Mouse (Mus musculus) B cell, adult 2 months (primary cell): ENCODE data around the gene Wnt5b.
A peak's percentile ranks its signal among the peaks of the same experiment; 100 is the strongest.

Source experiments
- DNase-seq, 2 experiments: peaks; one replicate each; pipeline ENCODE4 v3.0.0; 2022

Wnt5b gene

DNA sequence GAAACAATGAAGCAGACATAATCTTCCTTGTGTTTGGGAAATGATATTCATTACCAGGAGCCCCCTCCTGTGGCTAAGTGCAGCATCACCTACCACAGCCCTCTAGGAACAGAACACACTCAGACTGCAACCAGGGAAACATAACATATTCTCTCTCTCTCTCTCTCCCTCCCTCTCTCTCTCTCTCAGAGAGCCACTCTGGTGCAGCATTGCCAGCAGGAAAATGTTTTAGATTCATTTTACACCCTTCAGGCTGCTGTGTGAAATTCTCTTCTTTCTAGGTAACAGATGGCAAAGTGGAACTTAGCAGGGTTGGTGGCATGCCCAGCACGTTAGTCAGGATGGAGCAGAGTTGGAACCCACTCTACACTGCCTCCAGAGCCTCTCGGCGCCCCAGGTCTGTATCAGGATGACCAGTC is 22.7 kb downstream of the Wnt5b start:
- DNase-seq, result no peak

DNA sequence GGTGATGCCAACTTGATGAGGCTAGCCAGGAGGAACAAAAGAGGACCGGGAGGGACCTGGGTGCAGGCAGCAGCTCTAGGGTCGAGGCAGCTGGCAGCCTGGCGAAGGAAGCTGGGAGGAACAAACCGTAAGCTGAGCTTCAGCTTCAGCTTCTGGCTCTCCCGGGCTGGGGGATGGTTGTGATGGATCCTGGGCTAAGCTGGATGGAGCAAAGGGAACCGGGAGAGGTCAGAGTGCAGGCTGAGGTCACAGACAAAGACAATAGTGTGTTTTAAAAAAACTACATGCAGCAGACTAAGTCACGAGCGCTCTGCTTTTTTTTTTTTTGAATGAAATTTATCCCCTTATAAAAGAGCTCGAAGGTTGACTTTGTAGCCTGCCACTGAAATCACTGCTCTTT is 23.4 kb downstream of the Wnt5b start:
- DNase-seq, result no peak

DNA sequence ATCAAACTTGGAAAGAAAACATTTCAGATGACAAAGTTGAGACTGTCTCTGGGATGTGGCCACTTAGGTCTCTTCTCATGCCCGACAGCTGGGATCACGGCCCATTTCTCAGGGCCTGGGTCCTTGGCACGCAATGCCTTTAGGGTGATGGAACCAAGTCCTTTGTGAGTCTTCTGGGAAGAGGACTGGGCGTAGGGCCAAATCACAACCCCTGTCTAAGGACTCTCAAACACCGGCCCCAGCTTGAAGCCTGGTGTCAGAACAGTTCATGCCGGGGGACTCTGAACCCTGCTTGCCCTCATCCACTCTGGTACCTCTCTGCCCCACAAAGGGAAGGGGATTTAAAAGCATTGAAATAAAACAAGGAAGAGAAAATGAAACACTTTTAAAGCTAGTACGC is 30.1 kb downstream of the Wnt5b start:
- no peak for DNase-seq

DNA sequence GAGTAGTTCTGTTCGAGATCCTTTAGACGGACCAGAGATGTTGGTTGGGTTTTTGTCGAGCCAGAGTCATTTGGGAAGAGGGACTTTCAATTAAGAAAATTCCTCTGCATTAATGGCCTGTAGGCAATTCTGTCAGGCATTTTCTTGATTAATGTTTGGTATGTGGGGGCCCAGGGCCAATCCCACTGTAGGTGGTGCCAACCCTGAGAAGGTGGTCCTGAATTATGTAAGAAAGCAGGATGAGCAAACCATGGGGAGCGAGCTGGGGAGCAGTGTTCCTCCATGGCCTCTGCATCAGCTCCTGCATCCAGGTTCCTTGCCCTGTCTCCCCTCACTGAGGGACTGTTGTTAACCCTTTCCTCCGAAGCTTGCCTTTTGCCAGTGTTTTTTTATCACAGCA is 30.7 kb downstream of the Wnt5b start:
- no peak for DNase-seq

DNA sequence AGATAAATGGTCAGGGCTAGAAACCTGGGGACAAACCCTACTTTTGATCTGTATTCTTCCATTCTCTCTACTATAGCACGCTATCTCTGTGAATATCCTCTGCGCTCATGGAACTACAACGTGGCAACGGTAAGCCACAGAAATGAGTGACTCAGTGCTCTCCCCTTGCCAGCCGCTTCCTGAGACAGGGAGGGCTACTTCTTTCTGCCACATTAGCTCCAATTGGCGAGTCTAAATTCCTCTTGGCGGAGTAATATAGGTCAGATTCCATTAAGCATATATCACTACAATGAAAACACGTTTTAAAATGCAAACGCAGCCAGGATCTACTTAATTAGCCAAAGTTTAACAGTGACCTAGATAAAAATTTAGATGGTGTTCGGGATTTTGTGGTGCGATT is 31.4 kb downstream of the Wnt5b start:
- DNase-seq, result no peak

DNA sequence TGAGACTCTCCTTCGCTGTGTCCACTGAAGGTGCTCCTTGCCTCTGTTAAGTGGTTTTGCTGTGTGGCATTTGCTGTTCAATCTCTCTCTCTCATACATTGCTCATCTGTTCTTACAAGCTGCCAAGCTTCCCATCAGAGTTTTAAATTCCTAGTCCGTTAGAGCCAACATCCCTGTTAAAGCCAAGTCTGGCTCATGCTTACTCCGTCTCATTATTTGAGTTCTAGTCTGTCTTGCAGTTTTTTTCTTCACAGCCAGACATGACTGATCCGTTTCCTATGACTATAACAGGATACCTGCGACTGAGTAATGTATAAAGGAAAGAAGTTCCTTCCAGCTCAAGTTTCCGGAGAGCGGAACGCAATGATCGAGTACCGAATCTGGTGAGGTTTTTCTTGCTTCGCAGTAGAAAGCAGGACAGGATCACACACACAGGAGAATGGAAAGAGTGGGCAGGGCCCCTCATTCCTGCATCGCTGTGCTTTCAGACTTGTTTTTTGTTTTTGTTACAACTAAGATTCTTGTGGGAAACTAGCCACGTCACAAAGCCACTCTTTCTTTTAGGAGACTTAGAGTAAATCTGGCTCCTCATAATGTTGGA is 34.6 kb downstream of the Wnt5b start:
- DNase-seq, result no peak

DNA sequence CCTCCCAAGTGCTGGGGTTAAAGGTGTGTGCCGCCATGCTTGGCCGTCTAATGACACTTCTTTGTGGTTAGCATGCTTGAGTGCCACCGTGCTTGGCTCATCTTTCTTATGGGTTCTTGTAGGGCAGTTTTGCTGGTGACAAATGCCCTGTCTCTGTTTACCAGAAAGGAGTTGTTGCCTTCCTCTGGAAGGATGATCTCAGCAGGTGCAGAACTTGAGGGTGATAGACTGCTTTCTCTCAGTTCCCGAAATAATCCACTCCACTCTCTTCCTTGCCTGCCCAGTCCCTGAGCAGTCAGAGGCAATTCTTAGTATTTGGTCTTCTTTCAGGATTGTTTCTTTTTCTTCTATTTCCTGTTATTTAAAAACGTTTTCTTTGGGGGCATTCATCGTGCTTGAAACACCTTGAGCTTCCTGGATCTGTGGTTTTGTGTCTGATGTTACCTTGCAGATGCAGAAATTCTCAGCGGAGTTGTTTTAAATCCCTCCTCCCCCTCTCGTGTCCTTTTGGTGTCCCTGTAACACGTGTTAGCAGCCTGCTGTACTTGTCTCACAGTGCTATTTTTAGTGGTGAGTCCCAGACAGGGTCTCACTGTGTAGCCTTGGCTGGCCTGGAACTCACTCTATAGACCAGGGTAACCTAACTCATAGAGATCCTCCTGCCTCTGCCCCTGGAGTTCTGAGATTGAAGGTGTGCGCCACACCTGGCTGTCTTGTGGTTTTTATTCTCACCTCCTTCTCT is 35.3 kb downstream of the Wnt5b start:
- DNase-seq, result peak; percentile 24 to 30

DNA sequence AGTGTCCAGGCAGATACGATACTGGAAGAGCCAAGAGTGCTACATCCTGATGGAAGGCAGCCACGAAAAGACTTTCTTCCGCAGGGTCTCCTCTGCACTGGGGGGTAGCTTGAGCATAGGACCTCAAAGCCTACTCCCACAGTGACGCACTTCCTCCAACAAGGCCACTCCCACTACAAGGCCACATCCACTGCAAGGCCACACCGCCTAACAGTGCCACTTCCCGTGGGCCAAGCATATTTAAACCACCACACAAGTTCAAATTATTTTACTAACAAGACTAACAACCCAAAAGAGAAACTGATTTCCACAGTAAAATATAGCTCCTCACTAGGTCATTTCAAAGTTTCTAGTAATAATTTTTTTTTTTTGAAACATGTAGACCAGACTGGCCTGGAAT is 35.9 kb downstream of the Wnt5b start:
- no peak for DNase-seq

DNA sequence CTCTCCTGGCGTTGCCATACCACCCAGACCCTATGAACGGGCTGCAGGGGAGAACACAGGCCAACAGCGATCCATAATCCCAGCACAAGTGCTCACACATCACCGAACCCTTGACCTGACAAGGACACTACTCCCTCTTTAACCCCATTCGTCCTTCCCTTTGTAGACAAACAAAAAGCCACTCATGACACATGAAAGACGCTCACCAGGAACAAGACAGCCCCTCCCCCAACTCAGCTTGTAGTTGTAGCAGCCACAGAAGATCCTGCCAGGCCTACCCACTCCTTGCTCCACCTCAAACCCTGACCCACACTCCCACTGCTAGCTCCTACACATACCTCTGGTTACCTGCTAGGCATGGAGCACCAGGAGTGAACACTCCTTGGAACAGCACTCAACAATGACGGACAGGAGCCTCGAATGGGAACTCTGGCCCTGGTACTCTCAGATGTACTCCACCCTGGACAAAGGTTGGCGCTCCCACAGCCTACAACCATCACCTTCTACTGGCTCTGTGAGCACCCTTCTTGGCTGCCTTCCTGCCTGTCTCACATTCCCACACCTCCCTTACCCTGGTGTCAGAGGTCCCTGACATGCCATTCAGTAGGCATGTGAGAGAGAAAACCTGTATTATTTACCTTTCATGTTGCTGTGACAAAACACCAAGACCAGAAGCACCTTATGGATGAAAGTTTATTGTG is 38.5 kb downstream of the Wnt5b start:
- DNase-seq, result no peak

DNA sequence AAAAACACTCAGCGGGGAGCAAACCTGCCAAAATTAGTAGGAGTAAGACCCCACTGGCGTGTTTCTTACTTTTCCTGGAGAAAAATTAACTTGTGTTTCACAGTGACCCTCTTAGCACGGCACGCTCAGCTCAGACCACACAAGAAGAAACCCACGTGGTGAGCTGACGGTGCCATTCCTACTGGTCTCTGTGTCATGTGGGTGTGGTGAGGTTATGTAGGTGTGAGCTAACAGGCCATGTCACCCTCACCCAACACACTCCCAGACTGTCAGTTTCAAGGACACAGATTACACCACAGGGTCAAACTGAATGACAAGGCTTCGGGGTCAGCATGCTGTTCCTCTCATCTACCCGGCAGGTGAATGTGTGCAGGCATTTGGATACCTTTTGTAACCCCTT is 39.4 kb downstream of the Wnt5b start:
- no peak for DNase-seq

DNA sequence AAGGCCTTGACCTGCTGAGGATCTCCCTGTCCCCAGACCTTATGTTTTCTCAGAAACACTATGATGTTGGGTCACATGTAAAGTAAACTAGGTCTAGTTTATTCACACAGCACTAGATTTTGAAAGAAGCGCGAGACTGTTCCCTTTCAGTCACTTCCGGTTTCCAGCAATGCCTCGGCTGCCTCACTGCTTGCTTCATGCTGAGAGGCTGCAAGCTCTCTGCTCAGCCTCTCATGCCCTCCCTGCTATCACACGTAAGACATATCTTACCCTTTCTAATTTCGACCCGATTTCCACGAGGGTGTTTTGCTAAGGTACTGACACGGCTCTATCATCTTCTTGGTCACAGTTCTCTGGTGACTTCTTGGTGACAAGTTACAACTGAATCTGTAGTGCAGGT is 42.1 kb downstream of the Wnt5b start:
- DNase-seq, result peak; percentile 37 to 39

DNA sequence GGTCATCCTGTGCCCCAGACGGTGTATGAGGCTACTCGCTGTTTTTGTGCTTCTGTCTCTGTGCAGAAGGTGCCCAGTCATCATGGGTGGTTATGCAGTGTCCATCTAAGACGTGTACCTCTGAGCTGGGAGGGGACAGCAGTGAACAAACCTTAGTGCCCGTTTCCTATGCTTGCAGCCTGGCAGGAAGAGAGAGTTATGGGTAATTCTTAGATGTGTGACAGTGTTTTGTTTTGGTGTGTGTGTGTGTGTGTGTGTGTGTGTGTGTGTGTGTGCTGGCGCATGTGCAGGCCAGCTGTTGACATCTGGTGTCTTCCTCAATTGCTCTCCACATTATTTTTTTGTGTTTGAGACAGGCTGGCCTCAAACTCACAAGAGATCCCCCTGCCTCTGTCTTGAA is 44.1 kb downstream of the Wnt5b start:
- DNase-seq, result no peak

DNA sequence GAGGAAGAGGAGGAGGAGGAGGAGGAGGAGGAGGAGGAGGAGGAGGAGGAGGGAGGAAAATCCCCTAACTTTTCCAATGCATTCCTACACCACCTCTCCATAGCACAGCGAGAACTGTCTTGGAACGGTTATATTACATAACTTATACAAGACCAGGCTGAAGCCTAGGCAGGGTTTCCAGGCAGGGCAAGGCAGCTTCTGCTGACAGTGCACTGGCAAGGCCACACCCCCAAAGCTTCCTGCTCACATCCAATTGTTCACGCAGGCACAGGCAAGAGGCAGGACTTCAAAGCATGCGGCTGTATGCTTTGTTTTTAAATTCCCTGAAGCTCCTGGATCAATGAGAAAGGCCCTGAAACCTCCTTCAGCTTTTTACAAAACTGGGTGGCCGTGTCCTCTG is 44.9 kb downstream of the Wnt5b start:
- DNase-seq, result no peak

DNA sequence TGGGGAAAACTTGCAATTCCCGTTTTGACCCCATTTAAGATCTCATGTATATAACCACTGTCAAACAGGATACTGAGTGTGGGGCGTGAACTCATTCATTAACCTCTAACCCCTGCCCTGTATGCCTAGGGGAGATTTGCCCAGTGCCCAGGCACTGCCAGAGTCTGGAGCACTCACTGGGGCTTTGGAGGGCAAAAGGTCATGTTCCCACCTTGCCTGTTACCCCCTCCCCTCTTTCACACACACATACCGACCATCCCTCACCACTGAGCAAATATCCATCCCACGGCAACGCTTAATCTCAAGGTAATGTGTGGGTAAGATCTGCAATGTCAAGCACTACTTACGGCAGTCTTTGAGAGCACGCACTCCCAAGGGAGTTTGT is 51.5 kb downstream of the Wnt5b start:
- no peak for DNase-seq

DNA sequence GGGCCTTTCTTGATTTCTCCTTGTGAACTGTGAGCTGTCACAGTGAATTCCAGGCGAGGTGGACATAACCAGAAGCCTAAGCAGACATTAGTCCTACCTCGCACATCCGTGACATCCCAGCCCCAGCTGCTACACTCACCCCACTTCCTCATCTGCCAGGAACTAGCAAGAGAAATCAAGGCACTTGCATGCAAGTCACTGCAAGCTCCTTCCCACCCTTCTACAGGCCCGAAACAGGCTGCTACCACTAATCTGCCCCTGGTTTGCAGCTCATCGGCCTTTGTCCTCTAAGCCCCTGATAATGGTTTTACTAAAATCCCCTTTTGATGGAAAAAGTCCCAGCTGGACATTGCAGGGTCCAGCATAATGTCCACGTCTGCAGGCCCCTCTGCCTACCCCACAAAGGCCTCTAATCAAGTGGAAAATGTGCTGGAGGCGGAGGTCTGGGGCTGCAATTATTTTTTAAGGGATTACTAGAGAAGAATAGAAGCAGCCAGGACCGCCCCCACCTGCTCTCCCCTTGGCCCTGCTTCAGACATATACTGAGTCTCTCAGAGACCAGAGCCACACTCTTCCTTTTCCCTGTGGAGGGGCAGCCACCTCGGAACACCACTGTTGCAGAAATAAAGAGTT is 52.0 kb downstream of the Wnt5b start:
- DNase-seq, result no peak

DNA sequence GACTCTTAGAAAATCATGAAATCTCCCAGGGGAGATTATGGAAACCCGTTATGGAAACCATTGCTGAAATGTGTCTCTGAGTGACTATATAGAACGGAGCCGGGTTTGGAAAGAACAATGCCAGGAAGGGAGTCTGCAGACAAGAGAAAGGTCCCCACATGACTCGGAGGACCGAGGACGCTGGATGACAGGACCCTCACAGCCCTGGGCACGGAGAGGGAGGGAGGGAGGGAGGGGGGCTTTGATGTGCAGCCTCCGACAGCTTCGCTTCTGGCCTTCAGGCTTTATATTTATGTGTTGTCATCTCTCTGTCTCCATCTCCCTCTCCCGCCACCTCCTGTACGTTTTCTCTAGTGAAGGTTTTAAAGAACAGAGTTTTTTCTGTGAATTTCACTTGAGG is 53.1 kb downstream of the Wnt5b start:
- no peak for DNase-seq

DNA sequence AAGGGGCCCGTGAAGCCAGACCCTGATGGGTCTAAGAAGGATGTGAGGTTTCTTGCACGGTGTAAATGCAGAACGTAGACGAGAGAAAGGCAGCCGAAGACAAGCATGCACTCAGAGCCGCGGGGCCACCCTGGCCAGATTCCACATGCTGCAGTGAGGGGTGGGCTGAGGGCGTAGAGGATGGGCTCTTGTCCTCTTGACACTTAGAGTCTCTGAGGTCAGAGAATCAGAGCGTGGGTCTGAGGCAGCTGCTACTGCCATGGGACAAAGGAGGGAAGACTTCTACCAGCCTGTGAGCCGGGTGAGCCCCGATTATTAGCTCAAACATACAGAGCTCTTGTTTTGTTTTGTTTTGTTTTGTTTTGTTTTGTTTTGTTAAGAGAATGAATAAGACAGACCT is 53.6 kb downstream of the Wnt5b start:
- DNase-seq, result no peak

DNA sequence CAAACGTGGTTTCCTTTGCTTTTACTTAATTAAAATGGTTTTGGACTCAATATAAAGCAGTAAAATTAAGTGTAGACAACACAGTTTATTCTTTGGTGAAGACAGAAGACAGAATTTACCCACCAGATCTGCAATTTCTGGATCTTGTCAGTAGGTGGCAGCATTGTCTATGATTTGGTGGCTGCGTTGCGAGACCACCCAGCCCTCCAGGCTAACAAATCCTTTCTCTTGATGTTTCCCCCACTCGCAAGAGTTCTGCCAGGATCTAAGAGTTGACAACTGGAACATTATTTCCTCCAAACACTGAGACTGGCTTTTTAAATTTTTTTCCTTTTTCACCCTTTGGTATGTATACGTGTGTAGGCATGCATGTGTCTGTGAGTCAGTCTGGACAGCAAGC is 54.4 kb downstream of the Wnt5b start:
- DNase-seq, result peak; percentile 64 to 67

DNA sequence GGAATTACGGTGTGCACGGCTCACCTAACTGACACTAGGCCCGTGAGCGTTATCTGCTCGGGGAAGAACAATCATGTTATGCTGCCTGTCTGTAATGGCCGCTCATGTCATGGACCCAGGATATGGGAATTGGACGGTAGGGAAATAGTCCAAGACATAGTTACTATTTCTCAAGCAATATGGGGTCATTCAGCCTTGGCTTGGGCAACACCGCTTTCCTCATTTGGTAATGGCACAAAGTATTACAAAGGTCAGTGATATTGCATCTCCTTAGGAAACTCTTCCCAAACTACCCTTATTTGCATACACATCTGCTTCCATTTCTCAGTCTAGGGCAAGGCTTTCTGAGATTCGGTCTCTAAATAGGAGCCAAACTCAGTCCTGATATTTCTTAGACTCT is 56.5 kb downstream of the Wnt5b start:
- no peak for DNase-seq

DNA sequence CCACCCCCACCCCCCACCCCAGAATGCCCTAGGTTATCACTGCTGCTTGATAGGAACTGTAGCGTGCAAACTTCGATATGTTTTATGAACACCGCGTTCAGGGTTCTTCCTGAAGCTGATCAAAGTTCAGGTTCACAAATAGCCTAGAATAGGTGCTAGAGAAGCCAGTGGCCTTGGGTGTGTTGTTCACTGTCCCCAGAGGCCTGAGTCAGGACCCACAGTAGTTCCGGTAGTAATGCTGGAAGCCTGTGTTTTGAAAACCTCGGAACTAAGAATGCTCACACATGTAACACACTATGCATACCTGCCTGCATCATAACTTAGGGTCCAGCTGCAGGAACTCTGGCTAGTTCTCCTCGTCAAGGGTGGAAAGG is 57.1 kb downstream of the Wnt5b start:
- DNase-seq, result no peak

DNA sequence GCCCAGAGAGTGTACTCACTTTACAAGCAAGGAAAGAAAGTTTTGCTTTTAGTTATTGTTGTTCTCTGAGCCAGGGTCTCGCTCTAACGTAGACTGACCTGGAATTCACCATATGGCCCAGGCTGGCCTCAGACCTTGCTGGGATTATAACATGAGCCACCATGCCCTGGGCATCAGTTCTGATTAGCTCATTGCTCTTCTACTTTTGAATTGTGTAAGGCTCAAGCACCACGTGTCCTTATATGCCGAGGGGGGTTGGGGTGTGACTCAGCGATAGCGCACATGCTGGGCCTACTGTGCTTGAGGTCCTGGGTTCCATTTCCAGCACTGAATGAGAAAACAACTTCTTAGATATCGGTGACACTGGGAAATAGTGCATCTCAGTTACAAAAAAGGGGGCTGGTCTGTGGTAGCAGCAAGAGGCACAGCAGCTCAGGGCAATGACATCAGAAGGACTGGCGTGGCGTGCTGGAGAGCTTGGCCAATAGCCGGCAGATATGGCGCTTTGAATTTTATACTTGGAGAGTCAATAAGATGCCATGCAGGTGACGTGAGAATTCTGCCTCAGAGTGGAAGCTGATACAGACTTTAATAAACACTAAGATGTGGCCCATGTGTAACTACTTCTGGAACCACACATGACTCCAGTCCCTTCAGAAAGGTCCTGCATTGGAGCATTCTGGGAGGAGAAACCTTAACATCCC is 57.6 kb downstream of the Wnt5b start:
- DNase-seq, result no peak

DNA sequence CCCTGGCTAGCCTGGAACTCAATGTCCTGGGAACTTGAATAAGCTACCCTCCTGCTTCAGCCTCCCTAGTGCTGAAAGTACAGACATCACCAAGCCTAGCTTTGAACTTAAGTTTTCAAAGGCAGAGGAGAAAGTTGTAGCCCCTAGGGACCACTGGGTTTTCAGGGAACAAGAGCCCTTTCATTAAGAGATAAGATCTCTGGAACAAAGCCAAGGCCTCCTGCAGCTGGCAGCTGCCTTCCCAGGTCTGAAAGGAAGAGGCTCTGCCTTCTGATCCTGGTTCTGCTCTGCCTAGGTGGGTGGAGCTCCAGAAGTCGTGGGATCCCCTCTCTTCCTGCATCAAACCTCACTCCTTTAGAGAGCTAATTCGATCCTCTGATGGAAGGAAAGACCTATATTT is 58.7 kb downstream of the Wnt5b start:
- DNase-seq, result no peak

DNA sequence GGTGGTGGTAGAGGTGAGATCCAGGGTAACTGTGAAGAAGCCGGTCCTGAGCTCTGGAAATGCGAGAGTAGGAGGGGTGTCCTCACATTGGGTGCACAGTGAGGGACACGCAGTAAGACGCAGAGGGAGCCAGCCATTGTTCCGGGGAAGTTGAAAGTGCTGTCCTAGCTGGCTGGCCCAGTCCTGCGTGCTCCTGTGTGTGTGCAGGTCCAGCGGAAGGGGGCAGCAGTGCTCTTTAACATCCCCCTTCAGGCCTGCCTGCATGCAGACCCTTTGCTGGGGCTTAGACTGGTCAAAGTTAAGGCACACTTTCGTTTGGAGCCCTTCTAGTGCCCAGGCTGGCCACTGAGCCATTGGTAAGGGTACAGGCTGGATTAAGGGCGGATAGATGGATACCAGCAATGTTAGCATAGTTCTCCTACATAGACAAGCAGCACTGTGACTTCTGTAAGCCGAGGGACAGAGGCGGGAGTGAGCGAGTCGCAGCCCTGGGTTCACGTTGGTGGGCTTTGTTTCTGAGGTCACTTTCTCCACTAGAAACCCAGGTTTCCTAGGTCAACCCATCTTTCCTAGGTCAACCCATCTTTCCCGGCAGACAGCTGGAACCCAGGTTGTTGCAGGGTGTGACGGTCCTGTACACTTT is 61.1 kb downstream of the Wnt5b start:
- no peak for DNase-seq
